Mouse (Mus musculus) gastrocnemius, adult 8-10 months (tissue): ENCODE measurements around the gene Gtse1. TPM values are rescaled to one million over a fixed set of nuclear protein-coding genes. Genes with fewer than 3 reads are reported as not detected.

Source experiments
- DNase-seq, 2 experiments: peaks; one replicate each; pipeline ENCODE4 v3.0.0; 2022; ENCODE audit warnings: low spot score in 2 of 2
- total RNA-seq, 4 experiments: library from RNA; stranded (reverse); gene quantifications; 2 replicates each; pipeline ENCODE4 v1.2.4; 2022

Gene Gtse1
- total RNA-seq, 4 experiments from 2014 or later = 0.13 TPM; not detected in 3

- DNase-seq = no peak
These were observed 62.3 kb downstream of the Gtse1 start for GRCm38 (mm10) chr15:85921855-85922254.

Other genes with a start within 250 kb of the Gtse1 start
- 10 to 100 TPM; 10.5 to 19.6 (median 14.7) TPM for gene Ppara, start 124.8 kb upstream of the Gtse1 start, total RNA-seq
- 10 to 100 TPM; 52.8 to 58.2 (median 55.1) TPM for gene Cdpf1, start 48.0 kb upstream of the Gtse1 start, total RNA-seq
- 1 to 10 TPM in 1 of 4 experiments, under 1 TPM in 3; 0.24 to 1.0 (median 0.57) TPM for gene Pkdrej, start 38.0 kb upstream of the Gtse1 start, total RNA-seq
- 1 to 10 TPM; 3.7 to 6.7 (median 4.4) TPM for gene Ttc38, start 27.4 kb upstream of the Gtse1 start, total RNA-seq
- 10 to 100 TPM in 2 of 4 experiments, 1 to 10 TPM in 2; 7.7 to 14.1 (median 9.8) TPM for gene Trmu, start 19.6 kb downstream of the Gtse1 start, total RNA-seq
- under 1 TPM; 0.02 to 0.36 (median 0.10) TPM for gene Celsr1, start 174.0 kb downstream of the Gtse1 start, total RNA-seq
- 1 to 10 TPM; 5.8 to 9.2 (median 8.1) TPM for gene Gramd4, start 197.9 kb downstream of the Gtse1 start, total RNA-seq